Mouse (Mus musculus): ENCODE results near the gene Bbs7. TPM values are rescaled to one million over a fixed set of nuclear protein-coding genes. Genes with fewer than 3 reads are reported as not detected.
A peak's percentile ranks its signal among the peaks of the same experiment; 100 is the strongest.

The Bbs7 gene
- polyA plus RNA-seq, 1 experiment from 2014 or later, result 5.6 TPM

DNA sequence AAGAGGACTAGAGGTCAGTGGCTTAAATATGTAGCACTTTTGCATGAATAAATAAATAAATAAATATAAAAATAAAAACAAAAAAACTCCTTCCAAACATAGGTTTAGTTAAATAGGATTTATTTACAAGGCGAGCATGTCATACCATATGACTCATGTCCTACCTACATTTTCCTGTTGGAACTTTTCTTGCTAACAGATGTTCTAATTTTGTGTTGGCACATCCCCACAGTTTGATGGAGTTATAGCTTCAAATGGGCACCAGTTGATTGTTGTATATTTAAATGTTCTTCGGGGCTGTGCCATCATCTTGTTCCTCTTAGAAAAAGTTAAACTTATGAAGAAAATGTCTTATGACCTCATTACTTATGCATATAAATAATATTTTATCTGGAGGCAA is 71.9 kb downstream of the Bbs7 start:
- H3K4me1 ChIP-seq (replicated peaks; ENCODE audit: control insufficient read depth, insufficient read depth), result no peaks in the 10 kb centered on the region
- TF ChIP-seq EP300 (optimal IDR thresholded peaks at IDR 0.05) (no peak), CTCF (IDR thresholded peaks at IDR 0.05; ENCODE audit: low read depth) (no peak)
- no peak for DNase-seq (ENCODE audit: low spot score)
- no peak overlapping the region for H3K9ac ChIP-seq (ENCODE audit: low read length)
- no peak overlapping the region for H3K4me2 ChIP-seq (replicated peaks; ENCODE audit: low read depth)
- no peaks in the 10 kb centered on the region for H3K9me3 ChIP-seq (ENCODE audit: control insufficient read depth, low read length)
- H3K27ac ChIP-seq (replicated peaks), result no peak overlapping the region
- 91% methylated on average over 2 of the region's 2 CpGs for WGBS
- no peaks in the 10 kb centered on the region for H3K27me3 ChIP-seq (ENCODE audit: control insufficient read depth, insufficient read depth, low read length)
- H3K4me3 ChIP-seq (ENCODE audit: low read depth, low read length), result no peak overlapping the region
- no peaks in the 10 kb centered on the region for H3K36me3 ChIP-seq (ENCODE audit: control insufficient read depth, insufficient read depth, low read length)
- no peak for ATAC-seq (ENCODE audit: low FRiP score, low TSS enrichment)

DNA sequence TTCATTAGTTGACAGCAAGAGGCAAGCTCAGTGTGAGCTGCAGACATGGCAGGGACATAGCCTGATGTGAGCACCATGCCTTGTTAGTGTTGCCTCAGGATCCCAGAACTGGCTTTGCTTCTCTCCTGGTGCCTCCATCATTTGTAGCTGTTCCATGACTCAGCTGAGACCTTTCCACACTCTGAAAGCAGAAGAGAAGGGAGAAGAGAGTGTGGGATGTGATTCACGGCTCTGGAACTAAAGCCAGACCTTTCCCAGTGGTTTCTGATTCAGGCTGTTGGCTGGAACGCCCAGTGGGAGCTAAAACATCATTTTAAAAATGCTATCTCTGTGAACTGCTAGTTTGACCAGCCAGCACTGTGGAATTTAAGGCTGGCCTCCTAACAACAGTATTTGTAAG is 72.5 kb downstream of the Bbs7 start:
- Histone ChIP-seq H3K9ac (ENCODE audit: low read length) (no peak overlapping the region), H3K9me3 (ENCODE audit: control insufficient read depth, low read length) (no peaks in the 10 kb centered on the region), H3K27me3 (ENCODE audit: control insufficient read depth, insufficient read depth, low read length) (no peaks in the 10 kb centered on the region), H3K36me3 (ENCODE audit: control insufficient read depth, insufficient read depth, low read length) (no peaks in the 10 kb centered on the region), H3K4me2 (replicated peaks; ENCODE audit: low read depth) (no peak overlapping the region), H3K4me3 (ENCODE audit: low read depth, low read length) (no peak overlapping the region), H3K4me1 (replicated peaks; ENCODE audit: control insufficient read depth, insufficient read depth) (no peaks in the 10 kb centered on the region), H3K27ac (replicated peaks) (no peak overlapping the region)
- ATAC-seq (ENCODE audit: low FRiP score, low TSS enrichment), result 0 out of 2 replicates have a peak, but pooled peaks have one; percentile 24
- 40% methylated on average over 2 of the region's 2 CpGs for WGBS
- no peak for TF ChIP-seq EP300 (optimal IDR thresholded peaks at IDR 0.05)
- no peak for TF ChIP-seq CTCF (IDR thresholded peaks at IDR 0.05; ENCODE audit: low read depth)
- DNase-seq (ENCODE audit: low spot score), result no peak

- no peaks in the 10 kb centered on the region for H3K9me3 ChIP-seq (ENCODE audit: control insufficient read depth, low read length)
- no peak for ATAC-seq (ENCODE audit: low FRiP score, low TSS enrichment)
- H3K9ac ChIP-seq (ENCODE audit: low read length), result no peak overlapping the region
- 80% methylated on average over 4 of the region's 4 CpGs for WGBS
- TF ChIP-seq CTCF (IDR thresholded peaks at IDR 0.05; ENCODE audit: low read depth) (no peak), EP300 (optimal IDR thresholded peaks at IDR 0.05) (no peak)
- no peak overlapping the region for H3K4me2 ChIP-seq (replicated peaks; ENCODE audit: low read depth)
- H3K4me3 ChIP-seq (ENCODE audit: low read depth, low read length), result no peak overlapping the region
- no peak overlapping the region for H3K27ac ChIP-seq (replicated peaks)
- no peak for DNase-seq (ENCODE audit: low spot score)
- H3K27me3 ChIP-seq (ENCODE audit: control insufficient read depth, insufficient read depth, low read length), result no peaks in the 10 kb centered on the region
- no peaks in the 10 kb centered on the region for H3K36me3 ChIP-seq (ENCODE audit: control insufficient read depth, insufficient read depth, low read length)
- 0 out of 2 replicates have a peak, but pooled peaks cover 2% of the 10 kb centered on the region for H3K4me1 ChIP-seq (replicated peaks; ENCODE audit: control insufficient read depth, insufficient read depth)
Observed at GRCm38 (mm10) chr3:36537701-36538470, 75.4 kb downstream of the Bbs7 start.

DNA sequence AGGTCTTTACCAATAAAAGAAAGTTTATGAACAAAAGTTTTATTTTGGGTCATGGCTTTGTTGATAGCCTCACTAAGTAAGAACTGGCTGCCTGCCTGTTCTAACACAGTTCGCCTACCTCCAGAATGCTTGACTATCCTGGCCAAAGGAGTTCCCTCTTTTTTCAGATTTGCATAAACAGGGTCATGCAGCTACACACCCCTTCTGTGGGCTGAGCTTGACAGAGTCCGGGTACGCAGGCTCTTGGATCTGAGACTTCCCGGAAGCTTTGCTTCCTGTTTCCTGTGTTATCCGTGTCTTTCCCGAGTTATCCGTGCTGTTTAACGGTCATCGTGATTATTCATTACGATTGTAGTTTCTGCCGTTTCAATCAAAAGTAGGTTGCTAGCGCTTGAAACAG is 77.2 kb downstream of the Bbs7 start:
- H3K9ac ChIP-seq (ENCODE audit: low read length), result no peak overlapping the region
- H3K4me2 ChIP-seq (replicated peaks; ENCODE audit: low read depth), result no peak overlapping the region
- no peaks in the 10 kb centered on the region for H3K9me3 ChIP-seq (ENCODE audit: control insufficient read depth, low read length)
- TF ChIP-seq EP300 (optimal IDR thresholded peaks at IDR 0.05), result no peak
- TF ChIP-seq CTCF (IDR thresholded peaks at IDR 0.05; ENCODE audit: low read depth), result no peak
- no peak overlapping the region for H3K4me3 ChIP-seq (ENCODE audit: low read depth, low read length)
- DNase-seq (ENCODE audit: low spot score), result no peak
- no peaks in the 10 kb centered on the region for H3K36me3 ChIP-seq (ENCODE audit: control insufficient read depth, insufficient read depth, low read length)
- H3K27ac ChIP-seq (replicated peaks), result no peak overlapping the region
- ATAC-seq (ENCODE audit: low FRiP score, low TSS enrichment), result no peak
- WGBS, result 86% methylated on average over 12 of the region's 12 CpGs
- 0 out of 2 replicates have a peak, but pooled peaks cover 2% of the 10 kb centered on the region for H3K4me1 ChIP-seq (replicated peaks; ENCODE audit: control insufficient read depth, insufficient read depth)
- H3K27me3 ChIP-seq (ENCODE audit: control insufficient read depth, insufficient read depth, low read length), result no peaks in the 10 kb centered on the region

DNA sequence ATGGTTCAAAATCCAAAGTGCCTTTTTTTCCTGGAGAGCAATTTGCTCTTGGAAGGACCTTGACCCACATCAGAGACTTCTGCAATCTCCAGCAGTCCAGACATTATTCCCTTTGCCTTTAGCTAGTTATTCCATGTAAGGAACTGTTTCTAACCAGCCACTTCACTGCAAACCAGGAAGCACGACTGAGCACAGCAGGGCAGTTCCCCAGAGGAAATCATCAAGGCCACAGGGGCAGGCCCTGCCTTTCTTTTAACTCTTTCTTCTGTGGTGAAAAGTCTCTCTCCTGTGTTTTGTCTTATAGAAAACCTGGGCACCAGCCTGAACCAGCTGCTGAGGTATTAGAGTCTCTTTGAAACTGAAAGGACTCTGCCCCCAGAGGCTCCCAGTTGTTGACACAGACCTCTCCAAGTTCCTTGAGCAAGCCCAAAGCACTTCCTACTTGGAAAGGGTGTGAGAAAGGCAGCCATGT is 80.0 kb downstream of the Bbs7 start:
- WGBS, result 0% methylated on average over 1 of the region's 1 CpGs
- 0 out of 2 replicates have a peak overlapping the region, but pooled peaks have one; percentile 17 for H3K4me2 ChIP-seq (replicated peaks; ENCODE audit: low read depth)

DNA sequence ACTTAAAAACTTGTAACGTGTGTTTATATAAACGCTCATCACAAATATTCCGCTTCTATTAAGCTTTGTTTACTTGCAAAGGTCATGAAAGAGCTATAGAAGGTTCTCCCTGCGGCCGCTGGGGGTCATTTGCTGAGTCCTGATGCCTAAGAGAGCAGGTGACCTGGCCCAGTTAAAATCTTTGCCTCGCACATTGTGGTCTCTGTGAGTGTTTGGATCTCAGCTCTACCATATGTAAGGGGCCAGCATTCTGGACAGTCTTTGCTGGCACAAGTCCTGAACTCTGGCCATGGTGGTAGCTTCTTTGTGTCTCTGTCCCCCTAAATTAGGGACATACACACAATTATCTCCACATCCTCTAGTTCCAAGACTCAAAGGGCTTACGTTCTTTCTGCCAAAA is 80.5 kb downstream of the Bbs7 start:
- no peak for DNase-seq (ENCODE audit: low spot score)
- 0 out of 2 replicates have a peak, but pooled peaks cover 2% of the 10 kb centered on the region for H3K4me1 ChIP-seq (replicated peaks; ENCODE audit: control insufficient read depth, insufficient read depth)
- 30% methylated on average over 7 of the region's 7 CpGs for WGBS
- no peaks in the 10 kb centered on the region for H3K9me3 ChIP-seq (ENCODE audit: control insufficient read depth, low read length)
- no peak overlapping the region for H3K4me3 ChIP-seq (ENCODE audit: low read depth, low read length)
- no peaks in the 10 kb centered on the region for H3K36me3 ChIP-seq (ENCODE audit: control insufficient read depth, insufficient read depth, low read length)
- H3K27me3 ChIP-seq (ENCODE audit: control insufficient read depth, insufficient read depth, low read length), result no peaks in the 10 kb centered on the region
- H3K27ac ChIP-seq (replicated peaks), result no peak overlapping the region
- no peak for ATAC-seq (ENCODE audit: low FRiP score, low TSS enrichment)
- TF ChIP-seq CTCF (IDR thresholded peaks at IDR 0.05; ENCODE audit: low read depth) (0 out of 2 replicates have a peak, but pooled peaks have one; percentile 1), EP300 (optimal IDR thresholded peaks at IDR 0.05) (no peak)
- H3K9ac ChIP-seq (ENCODE audit: low read length), result no peak overlapping the region
- H3K4me2 ChIP-seq (replicated peaks; ENCODE audit: low read depth), result peak overlapping the region; percentile 17; the same call in 1 of the 2 replicates

More for the DNA sequence above, 80.0 kb downstream of the Bbs7 start:
- TF ChIP-seq EP300 (optimal IDR thresholded peaks at IDR 0.05), result no peak
- no peak for TF ChIP-seq CTCF (IDR thresholded peaks at IDR 0.05; ENCODE audit: low read depth)
- H3K36me3 ChIP-seq (ENCODE audit: control insufficient read depth, insufficient read depth, low read length), result no peaks in the 10 kb centered on the region
- no peaks in the 10 kb centered on the region for H3K27me3 ChIP-seq (ENCODE audit: control insufficient read depth, insufficient read depth, low read length)
- ATAC-seq (ENCODE audit: low FRiP score, low TSS enrichment) (peak; percentile 91), DNase-seq (ENCODE audit: low spot score) (peak; percentile 41)
- no peaks in the 10 kb centered on the region for H3K9me3 ChIP-seq (ENCODE audit: control insufficient read depth, low read length)
- H3K4me3 ChIP-seq (ENCODE audit: low read depth, low read length), result no peak overlapping the region
- 0 out of 2 replicates have a peak, but pooled peaks cover 2% of the 10 kb centered on the region for H3K4me1 ChIP-seq (replicated peaks; ENCODE audit: control insufficient read depth, insufficient read depth)
- no peak overlapping the region for H3K9ac ChIP-seq (ENCODE audit: low read length)
- no peak overlapping the region for H3K27ac ChIP-seq (replicated peaks)
